Mouse (Mus musculus): ENCODE data around the gene Wbp2. TPM values are rescaled to one million over a fixed set of nuclear protein-coding genes. Genes with fewer than 3 reads are reported as not detected.

Wbp2 gene
- polyA plus RNA-seq, 1 experiment from 2014 or later = 63.3 TPM

DNA sequence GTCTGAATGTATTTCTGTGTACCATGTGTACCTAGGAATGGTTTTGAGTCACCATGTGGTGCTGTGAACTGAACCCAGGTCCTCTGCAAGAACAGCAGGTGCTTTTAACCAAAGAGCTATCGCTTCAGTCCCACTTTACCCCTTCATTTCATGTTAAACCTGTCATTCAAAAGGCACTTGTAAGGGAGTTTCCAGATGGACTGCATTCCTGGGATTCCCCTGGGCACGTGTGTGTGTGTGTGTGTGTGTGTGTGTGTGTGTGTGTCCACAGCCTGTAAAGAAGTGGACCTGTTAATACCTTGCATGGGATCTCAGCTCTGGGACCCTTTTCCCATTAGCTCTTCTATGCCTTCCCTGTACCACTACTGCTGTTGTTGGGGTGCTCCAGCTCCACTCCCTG is 37.2 kb downstream of the Wbp2 start:
- no peak for TF ChIP-seq CTCF (IDR thresholded peaks at IDR 0.05; ENCODE audit: low read depth)
- TF ChIP-seq EP300 (IDR thresholded peaks at IDR 0.05; ENCODE audit: low read depth) = no peak
- 91% methylated on average over 2 of the region's 2 CpGs for WGBS (ENCODE audit: insufficient replicate concordance)
- no peak overlapping the region for H3K27ac ChIP-seq (ENCODE audit: low read depth)
- H3K36me3 ChIP-seq (replicated peaks; ENCODE audit: insufficient read depth, low read length) = peaks cover 77% of the 10 kb centered on the region
- no peak for DNase-seq
- H3K9me3 ChIP-seq (ENCODE audit: low read length) = no peaks in the 10 kb centered on the region
- no peak for ATAC-seq
- no peak overlapping the region for H3K9ac ChIP-seq (replicated peaks)
- no peaks in the 10 kb centered on the region for H3K27me3 ChIP-seq (ENCODE audit: insufficient read depth, low read length)
- H3K4me3 ChIP-seq (ENCODE audit: low read depth, low read length) = no peak overlapping the region
- no peak overlapping the region for H3K4me2 ChIP-seq (ENCODE audit: low read depth, low read length)
- no peaks in the 10 kb centered on the region for H3K4me1 ChIP-seq (ENCODE audit: insufficient read depth)

DNA sequence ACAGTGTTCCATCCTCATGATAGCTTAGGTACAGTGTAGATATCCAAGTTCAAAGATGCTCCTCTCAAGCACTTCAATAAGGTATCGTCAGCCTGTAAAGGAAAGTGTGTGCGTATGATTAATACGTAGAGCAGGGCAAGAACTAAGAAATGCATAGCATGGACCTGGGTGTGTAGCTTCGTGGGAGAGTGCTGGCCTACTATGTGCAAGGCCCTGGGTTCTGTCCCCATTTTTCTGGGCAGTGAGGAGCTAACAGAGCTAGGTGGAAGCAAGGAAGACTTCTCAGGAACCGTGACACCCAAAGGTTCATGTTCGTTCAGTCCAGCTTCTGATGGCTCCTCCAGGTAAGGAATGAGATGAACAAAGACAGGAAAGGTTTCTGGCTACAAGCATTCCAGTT is 41.6 kb downstream of the Wbp2 start:
- TF ChIP-seq CTCF (IDR thresholded peaks at IDR 0.05; ENCODE audit: low read depth) (no peak), EP300 (IDR thresholded peaks at IDR 0.05; ENCODE audit: low read depth) (no peak)
- H3K4me1 ChIP-seq (ENCODE audit: insufficient read depth) = no peaks in the 10 kb centered on the region
- H3K27ac ChIP-seq (ENCODE audit: low read depth) = no peak overlapping the region
- ATAC-seq (no peak), DNase-seq (no peak)
- H3K36me3 ChIP-seq (replicated peaks; ENCODE audit: insufficient read depth, low read length) = peaks cover 55% of the 10 kb centered on the region
- no peak overlapping the region for H3K9ac ChIP-seq (replicated peaks)
- no peak overlapping the region for H3K4me2 ChIP-seq (ENCODE audit: low read depth, low read length)
- no peaks in the 10 kb centered on the region for H3K9me3 ChIP-seq (ENCODE audit: low read length)
- no peak overlapping the region for H3K4me3 ChIP-seq (ENCODE audit: low read depth, low read length)
- WGBS (ENCODE audit: insufficient replicate concordance) = 89% methylated on average over 6 of the region's 6 CpGs
- no peaks in the 10 kb centered on the region for H3K27me3 ChIP-seq (ENCODE audit: insufficient read depth, low read length)

DNA sequence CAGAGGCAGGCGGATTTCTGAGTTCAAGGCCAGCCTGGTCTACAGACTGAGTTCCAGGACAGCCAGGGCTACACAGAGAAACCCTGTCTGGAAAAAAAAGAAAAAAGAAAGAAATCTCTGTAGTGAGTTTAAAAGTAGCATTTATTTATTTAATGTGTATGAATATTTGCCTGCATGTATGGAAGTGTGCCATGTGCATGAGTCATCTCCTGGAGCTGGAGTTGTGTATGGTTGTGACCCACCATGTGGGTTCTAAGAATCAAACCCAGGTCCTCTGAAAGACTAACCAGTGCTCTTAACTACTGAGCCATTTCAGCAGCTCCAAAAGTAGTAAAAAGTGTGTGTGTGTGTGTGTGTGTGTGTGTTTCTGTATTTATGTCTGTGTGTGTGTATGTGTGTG is 43.5 kb downstream of the Wbp2 start:
- Histone ChIP-seq H3K9me3 (ENCODE audit: low read length) (no peaks in the 10 kb centered on the region), H3K4me1 (ENCODE audit: insufficient read depth) (no peaks in the 10 kb centered on the region), H3K36me3 (replicated peaks; ENCODE audit: insufficient read depth, low read length) (peaks cover 49% of the 10 kb centered on the region), H3K4me2 (ENCODE audit: low read depth, low read length) (no peak overlapping the region), H3K27ac (ENCODE audit: low read depth) (no peak overlapping the region), H3K4me3 (ENCODE audit: low read depth, low read length) (no peak overlapping the region), H3K9ac (replicated peaks) (no peak overlapping the region), H3K27me3 (ENCODE audit: insufficient read depth, low read length) (no peaks in the 10 kb centered on the region)
- no peak for DNase-seq
- no peak for ATAC-seq
- WGBS (ENCODE audit: insufficient replicate concordance) = 88% methylated on average over 1 of the region's 1 CpGs
- no peak for TF ChIP-seq CTCF (IDR thresholded peaks at IDR 0.05; ENCODE audit: low read depth)

DNA sequence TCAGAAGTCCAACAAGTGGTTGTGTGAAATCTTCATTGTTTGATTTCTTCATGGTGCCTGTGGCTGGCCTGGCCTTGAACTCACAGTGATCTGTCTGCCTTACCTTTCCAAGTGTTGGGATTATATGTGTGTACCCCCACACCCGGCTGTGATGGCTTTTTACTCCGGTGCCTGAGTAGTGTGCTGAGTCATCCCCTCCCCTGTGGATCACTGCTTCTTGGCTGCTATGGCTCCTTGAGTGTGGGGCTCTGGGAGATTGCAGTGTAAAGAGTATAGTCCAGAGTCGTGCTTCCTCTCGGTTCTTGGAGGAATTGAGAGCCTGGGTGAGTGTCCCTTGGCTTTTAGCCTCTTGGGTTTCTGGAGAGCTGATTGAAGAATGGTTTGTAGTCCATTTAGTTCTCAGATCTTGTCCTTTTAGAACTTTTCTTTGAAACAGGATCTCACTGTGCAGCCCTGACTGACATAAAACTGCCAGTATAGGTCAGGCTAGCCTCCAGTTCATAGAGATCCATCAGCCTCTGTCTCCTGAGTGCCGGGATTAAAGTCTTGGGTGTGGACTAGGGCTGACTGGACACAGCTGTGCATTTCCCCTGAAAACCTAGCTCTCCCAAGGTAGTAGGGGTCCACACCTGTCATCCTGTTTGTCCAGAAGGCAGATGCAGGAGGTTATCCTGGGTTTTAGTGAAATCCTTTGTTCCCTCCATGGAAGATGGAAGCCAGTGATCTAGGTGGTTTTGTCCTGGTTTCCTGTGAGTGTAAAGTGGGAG is 44.2 kb downstream of the Wbp2 start:
- no peaks in the 10 kb centered on the region for H3K9me3 ChIP-seq (ENCODE audit: low read length)
- ATAC-seq = no peak
- H3K4me2 ChIP-seq (ENCODE audit: low read depth, low read length) = no peak overlapping the region
- no peaks in the 10 kb centered on the region for H3K27me3 ChIP-seq (ENCODE audit: insufficient read depth, low read length)
- TF ChIP-seq EP300 (IDR thresholded peaks at IDR 0.05; ENCODE audit: low read depth) (no peak), CTCF (IDR thresholded peaks at IDR 0.05; ENCODE audit: low read depth) (no peak)
- peaks cover 46% of the 10 kb centered on the region for H3K36me3 ChIP-seq (replicated peaks; ENCODE audit: insufficient read depth, low read length)
- DNase-seq = no peak
- H3K27ac ChIP-seq (ENCODE audit: low read depth) = no peak overlapping the region
- WGBS (ENCODE audit: insufficient replicate concordance) = 75% methylated on average over 5 of the region's 5 CpGs
- H3K9ac ChIP-seq (replicated peaks) = no peak overlapping the region
- no peak overlapping the region for H3K4me3 ChIP-seq (ENCODE audit: low read depth, low read length)
- no peaks in the 10 kb centered on the region for H3K4me1 ChIP-seq (ENCODE audit: insufficient read depth)

DNA sequence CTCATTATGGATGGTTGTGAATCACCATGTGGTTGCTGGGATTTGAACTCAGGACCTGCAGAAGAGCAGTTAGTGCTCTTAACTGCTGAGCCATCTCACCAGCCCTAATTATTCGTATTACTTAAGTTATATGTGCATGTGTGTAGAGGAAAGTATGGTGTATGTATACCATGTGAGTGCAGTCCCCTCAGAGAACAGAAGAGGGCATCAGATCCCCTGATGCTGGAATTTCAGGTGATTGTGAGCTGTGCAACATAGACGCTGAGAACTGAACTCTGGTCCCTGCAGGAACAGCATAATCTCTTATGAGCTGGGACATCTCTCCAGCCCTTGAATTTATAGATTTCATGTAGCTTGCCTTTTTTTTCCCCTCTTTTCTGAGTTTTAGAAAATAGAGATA is 45.0 kb downstream of the Wbp2 start:
- Histone ChIP-seq H3K36me3 (replicated peaks; ENCODE audit: insufficient read depth, low read length) (peaks cover 39% of the 10 kb centered on the region), H3K4me1 (ENCODE audit: insufficient read depth) (no peaks in the 10 kb centered on the region), H3K4me3 (ENCODE audit: low read depth, low read length) (no peak overlapping the region), H3K9ac (replicated peaks) (no peak overlapping the region), H3K27ac (ENCODE audit: low read depth) (no peak overlapping the region), H3K4me2 (ENCODE audit: low read depth, low read length) (no peak overlapping the region), H3K27me3 (ENCODE audit: insufficient read depth, low read length) (no peaks in the 10 kb centered on the region), H3K9me3 (ENCODE audit: low read length) (no peaks in the 10 kb centered on the region)
- ATAC-seq (no peak), DNase-seq (no peak)
- 95% methylated on average over 2 of the region's 2 CpGs for WGBS (ENCODE audit: insufficient replicate concordance)
- TF ChIP-seq EP300 (IDR thresholded peaks at IDR 0.05; ENCODE audit: low read depth) = no peak
- peak; percentile 26; the same call in 1 of the 2 replicates for TF ChIP-seq CTCF (IDR thresholded peaks at IDR 0.05; ENCODE audit: low read depth)

DNA sequence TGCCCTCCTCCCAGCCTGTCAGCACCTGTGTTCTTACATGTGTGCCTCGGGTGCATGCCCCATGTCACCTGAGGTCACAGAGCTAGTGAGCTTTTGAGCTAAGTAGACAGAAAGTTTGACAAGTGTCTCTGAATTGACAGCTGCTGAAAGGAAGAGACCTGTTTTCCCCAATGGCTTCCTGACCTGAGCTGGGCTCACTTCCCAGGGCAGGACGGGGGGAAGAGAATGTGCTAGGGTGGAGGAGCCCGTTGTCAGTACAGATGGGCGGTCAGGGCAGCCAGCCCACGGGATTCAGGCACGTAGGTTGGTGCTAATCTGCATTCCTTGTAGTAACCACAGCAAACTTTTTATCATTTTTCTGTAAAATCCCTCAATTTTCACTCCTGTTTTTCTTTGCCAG is 46.2 kb downstream of the Wbp2 start:
- 88% methylated on average over 6 of the region's 6 CpGs for WGBS (ENCODE audit: insufficient replicate concordance)
- Histone ChIP-seq H3K9ac (replicated peaks) (no peak overlapping the region), H3K4me1 (ENCODE audit: insufficient read depth) (no peaks in the 10 kb centered on the region), H3K4me3 (ENCODE audit: low read depth, low read length) (no peak overlapping the region), H3K36me3 (replicated peaks; ENCODE audit: insufficient read depth, low read length) (peaks cover 39% of the 10 kb centered on the region), H3K27ac (ENCODE audit: low read depth) (no peak overlapping the region), H3K27me3 (ENCODE audit: insufficient read depth, low read length) (no peaks in the 10 kb centered on the region), H3K9me3 (ENCODE audit: low read length) (no peaks in the 10 kb centered on the region), H3K4me2 (ENCODE audit: low read depth, low read length) (no peak overlapping the region)
- no peak for DNase-seq
- no peak for TF ChIP-seq EP300 (IDR thresholded peaks at IDR 0.05; ENCODE audit: low read depth)
- TF ChIP-seq CTCF (IDR thresholded peaks at IDR 0.05; ENCODE audit: low read depth) = no peak
- no peak for ATAC-seq
